Mouse (Mus musculus) WW6 (cell line): Measurements from ENCODE around the gene Tpgs1.

ENCODE experiments used
- DNase-seq: peaks from one replicate; pipeline ENCODE4 v3.0.0-alpha.2; 2013; ENCODE audit warnings: low read depth, low spot score

Tpgs1 gene

GRCm38 (mm10) chr10:79712499-79713126, 43.4 kb downstream of the Tpgs1 start:
- DNase-seq, result peak; percentile 58

GRCm38 (mm10) chr10:79713163-79713562, 44.0 kb downstream of the Tpgs1 start:
- no peak for DNase-seq

- no peak for DNase-seq
Measured at GRCm38 (mm10) chr10:79714996-79715395, 45.8 kb downstream of the Tpgs1 start.

GRCm38 (mm10) chr10:79716254-79716987, 47.3 kb downstream of the Tpgs1 start, which contains the start of gene Hcn2:
Hcn2 (plus strand) TSS chr10:79716634.
- no peak for DNase-seq

DNA sequence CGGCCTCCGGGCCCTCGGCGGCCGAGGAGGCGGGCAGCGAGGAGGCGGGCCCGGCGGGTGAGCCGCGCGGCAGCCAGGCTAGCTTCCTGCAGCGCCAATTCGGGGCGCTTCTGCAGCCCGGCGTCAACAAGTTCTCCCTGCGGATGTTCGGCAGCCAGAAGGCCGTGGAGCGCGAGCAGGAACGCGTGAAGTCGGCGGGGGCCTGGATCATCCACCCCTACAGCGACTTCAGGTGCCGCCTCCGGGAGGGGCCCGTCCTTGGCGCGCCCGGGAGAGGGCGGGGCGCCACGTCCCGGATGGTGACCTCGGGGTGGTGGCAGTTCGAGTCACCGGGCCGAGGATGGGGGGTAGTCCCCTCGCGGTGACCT, 47.8 kb downstream of the Tpgs1 start:
- no peak for DNase-seq

GRCm38 (mm10) chr10:79717640-79718357, 48.6 kb downstream of the Tpgs1 start:
- DNase-seq, result no peak

- no peak for DNase-seq
Measured at GRCm38 (mm10) chr10:79721089-79721488, 51.9 kb downstream of the Tpgs1 start.

GRCm38 (mm10) chr10:79723047-79723446, 53.9 kb downstream of the Tpgs1 start:
- DNase-seq, result no peak

- no peak for DNase-seq
Measured at GRCm38 (mm10) chr10:79723692-79724091, 54.5 kb downstream of the Tpgs1 start.
